Mouse (Mus musculus) adrenal gland, adult (tissue): ENCODE data around the gene Plxna4.

ENCODE experiments used
- DNase-seq, 2 experiments: peaks; one replicate each; pipeline ENCODE4 v3.0.0; 2022 to 2023; ENCODE audit warnings: low spot score in 1 of 2; ENCODE audit not compliant: inconsistent age in 2 of 2

Gene Plxna4

GRCm38 (mm10) chr6:32266085-32266484, 321.9 kb downstream of the Plxna4 start:
- peak in 1 of 2 experiments; percentile 32 for DNase-seq

GRCm38 (mm10) chr6:32261339-32261738, 326.7 kb downstream of the Plxna4 start:
- DNase-seq, result no peak

- DNase-seq, result no peak
Observed at GRCm38 (mm10) chr6:32260341-32260740, 327.7 kb downstream of the Plxna4 start.

GRCm38 (mm10) chr6:32255191-32255590, 332.8 kb downstream of the Plxna4 start:
- no peak for DNase-seq

GRCm38 (mm10) chr6:32252168-32252567, 335.8 kb downstream of the Plxna4 start:
- no peak for DNase-seq

GRCm38 (mm10) chr6:32251674-32252073, 336.3 kb downstream of the Plxna4 start:
- no peak for DNase-seq

GRCm38 (mm10) chr6:32246036-32246435, 342.0 kb downstream of the Plxna4 start:
- no peak for DNase-seq

GRCm38 (mm10) chr6:32243040-32243439, 345.0 kb downstream of the Plxna4 start:
- DNase-seq, result no peak

GRCm38 (mm10) chr6:32231383-32231782, 356.6 kb downstream of the Plxna4 start:
- no peak for DNase-seq

GRCm38 (mm10) chr6:32226636-32227035, 361.4 kb downstream of the Plxna4 start:
- DNase-seq, result no peak

GRCm38 (mm10) chr6:32224007-32224703, 363.8 kb downstream of the Plxna4 start:
- DNase-seq, result no peak

GRCm38 (mm10) chr6:32220765-32221164, 367.2 kb downstream of the Plxna4 start:
- no peak for DNase-seq

- no peak for DNase-seq
Observed at GRCm38 (mm10) chr6:32218544-32218943, 369.4 kb downstream of the Plxna4 start.

- DNase-seq, result no peak
Observed at GRCm38 (mm10) chr6:32212439-32212838, 375.6 kb downstream of the Plxna4 start.

GRCm38 (mm10) chr6:32210139-32210538, 377.9 kb downstream of the Plxna4 start:
- DNase-seq, result no peak

- no peak for DNase-seq
Observed at GRCm38 (mm10) chr6:32208951-32209350, 379.0 kb downstream of the Plxna4 start.

- DNase-seq, result no peak
Observed at GRCm38 (mm10) chr6:32204253-32204652, 383.7 kb downstream of the Plxna4 start.

GRCm38 (mm10) chr6:32203389-32203788, 384.6 kb downstream of the Plxna4 start:
- DNase-seq, result no peak

GRCm38 (mm10) chr6:32202664-32203192, 385.3 kb downstream of the Plxna4 start:
- DNase-seq, result no peak

GRCm38 (mm10) chr6:32201506-32201905, 386.5 kb downstream of the Plxna4 start:
- DNase-seq, result no peak

GRCm38 (mm10) chr6:32199616-32200015, 388.4 kb downstream of the Plxna4 start:
- DNase-seq, result no peak

- no peak for DNase-seq
Observed at GRCm38 (mm10) chr6:32196913-32197312, 391.1 kb downstream of the Plxna4 start.

- DNase-seq, result no peak
Observed at GRCm38 (mm10) chr6:32193046-32193445, 394.9 kb downstream of the Plxna4 start.
